Mouse (Mus musculus) embryonic facial prominence, embryonic 11.5 days (tissue): ENCODE results near the gene Cntnap1. TPM values are rescaled to one million over a fixed set of nuclear protein-coding genes. Genes with fewer than 3 reads are reported as not detected.

Experiments used
- ATAC-seq: fragments of 200-750 bp; cut with Nextera tagmentation; replicated peaks from 2 replicates; pipeline ENCODE4 v1.8.0; 2017; ENCODE audit warnings: low read depth; ENCODE audit not compliant: insufficient number of reproducible peaks, low FRiP score, low TSS enrichment
- DNase-seq: peaks from one replicate; pipeline ENCODE4 v3.0.0-alpha.2; 2015; ENCODE audit warnings: low spot score
- H3K27ac ChIP-seq: fragments of 300-500 bp; sonication (generic); replicated peaks from 2 replicates; pipeline ENCODE4 v1.5.1; 2014; ENCODE audit warnings: mild to moderate bottlenecking, low read depth, low read length, control low read depth
- H3K27me3 ChIP-seq: fragments of 300-500 bp; sonication (generic); 2 replicates; pipeline ENCODE4 v1.6.1; 2014; ENCODE audit warnings: mild to moderate bottlenecking, low read length, moderate library complexity, mixed read lengths; ENCODE audit not compliant: control insufficient read depth, insufficient read depth
- H3K36me3 ChIP-seq: fragments of 300-500 bp; sonication (generic); replicated peaks from 2 replicates; pipeline ENCODE4 v1.6.1; 2014; ENCODE audit warnings: low read depth, mild to moderate bottlenecking, low read length, moderate library complexity, mixed read lengths; ENCODE audit not compliant: control insufficient read depth, insufficient read depth
- H3K4me1 ChIP-seq: fragments of 300-500 bp; sonication (generic); 2 replicates; pipeline ENCODE4 v1.6.1; 2014; ENCODE audit warnings: low read length, mixed read lengths; ENCODE audit not compliant: control insufficient read depth, insufficient read depth
- H3K4me2 ChIP-seq: fragments of 300-500 bp; sonication (generic); 2 replicates; pipeline ENCODE4 v1.6.1; 2014; ENCODE audit warnings: low read depth, mild to moderate bottlenecking, control low read depth, low read length, moderate library complexity
- H3K4me3 ChIP-seq: fragments of 300-500 bp; sonication (generic); 2 replicates; pipeline ENCODE4 v1.5.1; 2014; ENCODE audit warnings: low read depth, low read length, control low read depth
- H3K9ac ChIP-seq: fragments of 300-500 bp; sonication (generic); replicated peaks from 2 replicates; pipeline ENCODE4 v1.6.1; 2014; ENCODE audit warnings: mild to moderate bottlenecking, control low read depth, low read length
- H3K9me3 ChIP-seq: fragments of 300-500 bp; sonication (generic); replicated peaks from 2 replicates; pipeline ENCODE4 v1.6.1; 2016; ENCODE audit warnings: mild to moderate bottlenecking, low read length, inconsistent platforms, mixed read lengths; ENCODE audit not compliant: control insufficient read depth
- WGBS: fragments of 180-500 bp; shearing (Covaris S2); extraction: QIAGEN DNeasy Blood & Tissue Kit; methylation state at CpG from one replicate; pipeline ENCODE4 v1.1.7; 2014; 5-methylcytosine and 5-hydroxymethylcytosine counted together
- polyA plus RNA-seq: library from polyadenylated mRNA; unstranded; fragments of >200 nt; fragmentation: Nextera tagmentation; extraction: Ambion mirVana; gene quantifications from 2 replicates; pipeline ENCODE4 v1.2.1, GENCODE M21; 2014

The Cntnap1 gene
- polyA plus RNA-seq, 1 experiment from 2014 or later, result 0.28 TPM

- DNase-seq (no peak), ATAC-seq (no peak)
- Histone ChIP-seq H3K4me3 (no peak overlapping the region), H3K9me3 (no peaks in the 10 kb centered on the region), H3K4me2 (no peak overlapping the region), H3K9ac (no peak overlapping the region), H3K27ac (no peak overlapping the region), H3K36me3 (no peaks in the 10 kb centered on the region; the same call in 1 of the 2 replicates), H3K27me3 (no peaks in the 10 kb centered on the region), H3K4me1 (peaks cover 13% of the 10 kb centered on the region)
- 89% methylated on average over 5 of the region's 5 CpGs for WGBS
These were observed 23.8 kb downstream of the Cntnap1 start for GRCm38 (mm10) chr11:101194137-101194536.

GRCm38 (mm10) chr11:101194643-101195042 is 24.3 kb downstream of the Cntnap1 start:
- no peak for ATAC-seq
- H3K36me3 ChIP-seq, result no peaks in the 10 kb centered on the region; the same call in 1 of the 2 replicates
- DNase-seq, result no peak
- H3K9me3 ChIP-seq, result no peaks in the 10 kb centered on the region
- 93% methylated on average over 6 of the region's 6 CpGs for WGBS
- H3K4me3 ChIP-seq, result no peak overlapping the region
- H3K4me1 ChIP-seq, result peaks cover 13% of the 10 kb centered on the region
- no peak overlapping the region for H3K27ac ChIP-seq
- H3K27me3 ChIP-seq, result no peaks in the 10 kb centered on the region
- H3K4me2 ChIP-seq, result no peak overlapping the region
- no peak overlapping the region for H3K9ac ChIP-seq

- Histone ChIP-seq H3K9me3 (no peaks in the 10 kb centered on the region), H3K4me1 (peaks cover 9% of the 10 kb centered on the region), H3K36me3 (no peaks in the 10 kb centered on the region; the same call in 1 of the 2 replicates), H3K27me3 (no peaks in the 10 kb centered on the region), H3K4me3 (no peak overlapping the region), H3K9ac (no peak overlapping the region), H3K4me2 (no peak overlapping the region), H3K27ac (no peak overlapping the region)
- 87% methylated on average over 1 of the region's 1 CpGs for WGBS
- ATAC-seq (no peak), DNase-seq (no peak)
These were observed 24.8 kb downstream of the Cntnap1 start for GRCm38 (mm10) chr11:101195101-101195500.

GRCm38 (mm10) chr11:101195571-101195970 is 25.2 kb downstream of the Cntnap1 start:
- DNase-seq (no peak), ATAC-seq (no peak)
- Histone ChIP-seq H3K4me2 (no peak overlapping the region), H3K27ac (no peak overlapping the region), H3K9me3 (no peaks in the 10 kb centered on the region), H3K4me3 (no peak overlapping the region), H3K9ac (no peak overlapping the region), H3K27me3 (no peaks in the 10 kb centered on the region), H3K36me3 (no peaks in the 10 kb centered on the region; the same call in 1 of the 2 replicates), H3K4me1 (peaks cover 6% of the 10 kb centered on the region; the same call in 1 of the 2 replicates)
- 82% methylated on average over 8 of the region's 8 CpGs for WGBS

- H3K4me3 ChIP-seq, result no peak overlapping the region
- H3K4me1 ChIP-seq, result peaks cover 4% of the 10 kb centered on the region; the same call in 1 of the 2 replicates
- no peak overlapping the region for H3K4me2 ChIP-seq
- H3K36me3 ChIP-seq, result no peaks in the 10 kb centered on the region; the same call in 1 of the 2 replicates
- H3K27me3 ChIP-seq, result no peaks in the 10 kb centered on the region
- no peak overlapping the region for H3K27ac ChIP-seq
- DNase-seq (no peak), ATAC-seq (no peak)
- H3K9me3 ChIP-seq, result no peaks in the 10 kb centered on the region
- H3K9ac ChIP-seq, result no peak overlapping the region
- WGBS, result 93% methylated on average over 8 of the region's 8 CpGs
These were observed 25.9 kb downstream of the Cntnap1 start for GRCm38 (mm10) chr11:101196175-101196574.

- Histone ChIP-seq H3K9ac (no peak overlapping the region), H3K27me3 (no peaks in the 10 kb centered on the region), H3K36me3 (no peaks in the 10 kb centered on the region), H3K9me3 (no peaks in the 10 kb centered on the region), H3K27ac (no peak overlapping the region), H3K4me2 (no peak overlapping the region), H3K4me3 (no peak overlapping the region), H3K4me1 (no peaks in the 10 kb centered on the region)
- DNase-seq, result no peak
- WGBS, result 88% methylated on average over 3 of the region's 3 CpGs
- ATAC-seq, result no peak
These were observed 29.2 kb downstream of the Cntnap1 start for GRCm38 (mm10) chr11:101199555-101199954.

- no peak for ATAC-seq
- H3K9me3 ChIP-seq, result no peaks in the 10 kb centered on the region
- H3K4me2 ChIP-seq, result no peak overlapping the region
- peak; percentile 70 for DNase-seq
- H3K4me3 ChIP-seq, result no peak overlapping the region
- H3K27ac ChIP-seq, result no peak overlapping the region
- no peak overlapping the region for H3K9ac ChIP-seq
- no peaks in the 10 kb centered on the region for H3K4me1 ChIP-seq
- H3K36me3 ChIP-seq, result no peaks in the 10 kb centered on the region
- WGBS, result 34% methylated on average over 7 of the region's 7 CpGs
- no peaks in the 10 kb centered on the region for H3K27me3 ChIP-seq
These were observed 30.7 kb downstream of the Cntnap1 start for GRCm38 (mm10) chr11:101200986-101201385.

GRCm38 (mm10) chr11:101211970-101212369 is 41.6 kb downstream of the Cntnap1 start:
- DNase-seq, result peak; percentile 90

More at GRCm38 (mm10) chr11:101211970-101212369, 41.6 kb downstream of the Cntnap1 start:
- Histone ChIP-seq H3K4me1 (no peaks in the 10 kb centered on the region), H3K9ac (no peak overlapping the region), H3K9me3 (no peaks in the 10 kb centered on the region), H3K4me2 (no peak overlapping the region), H3K27ac (no peak overlapping the region), H3K36me3 (no peaks in the 10 kb centered on the region), H3K27me3 (no peaks in the 10 kb centered on the region), H3K4me3 (no peak overlapping the region)
- ATAC-seq, result no peak
- WGBS, result 51% methylated on average over 3 of the region's 3 CpGs
